Mouse (Mus musculus) neural tube, embryonic 11.5 days (tissue): Measurements from ENCODE around the gene Vash2. TPM values are rescaled to one million over a fixed set of nuclear protein-coding genes. Genes with fewer than 3 reads are reported as not detected.
"Not testable (repeated sequence)": the region's sequence is repeated elsewhere in the genome, so short reads cannot be mapped to it uniquely, and the experiment has no call there.

ENCODE experiments used
- ATAC-seq: fragments of 200-750 bp; cut with Nextera tagmentation; 2 replicates; pipeline ENCODE4 v1.8.0; 2017; ENCODE audit warnings: moderate number of reproducible peaks, mild to moderate bottlenecking, moderate TSS enrichment, moderate library complexity; ENCODE audit not compliant: insufficient read depth, low FRiP score, low TSS enrichment
- DNase-seq: peaks from one replicate; pipeline ENCODE4 v3.0.0-alpha.2; 2015; ENCODE audit warnings: low spot score
- H3K27ac ChIP-seq: fragments of 300-500 bp; sonication (generic); 2 replicates; pipeline ENCODE4 v1.5.1; 2014; ENCODE audit warnings: low read depth, mild to moderate bottlenecking, low read length
- H3K27me3 ChIP-seq: fragments of 300-500 bp; sonication (generic); 2 replicates; pipeline ENCODE4 v1.6.1; 2014; ENCODE audit warnings: mild to moderate bottlenecking, low read length, mixed read lengths; ENCODE audit not compliant: control insufficient read depth, insufficient read depth
- H3K36me3 ChIP-seq: fragments of 300-500 bp; sonication (generic); 2 replicates; pipeline ENCODE4 v1.6.1; 2014; ENCODE audit warnings: mild to moderate bottlenecking, low read length, moderate library complexity, mixed read lengths; ENCODE audit not compliant: control insufficient read depth, insufficient read depth
- H3K4me1 ChIP-seq: fragments of 300-500 bp; sonication (generic); 2 replicates; pipeline ENCODE4 v1.6.1; 2014; ENCODE audit warnings: low read length, mixed read lengths; ENCODE audit not compliant: control insufficient read depth, insufficient read depth
- H3K4me2 ChIP-seq: fragments of 300-500 bp; sonication (generic); 2 replicates; pipeline ENCODE4 v1.6.1; 2014; ENCODE audit warnings: low read depth, mild to moderate bottlenecking, moderate library complexity
- H3K4me3 ChIP-seq: fragments of 300-500 bp; sonication (generic); 2 replicates; pipeline ENCODE4 v1.5.1; 2014; ENCODE audit warnings: low read depth, low read length
- H3K9ac ChIP-seq: fragments of 300-500 bp; sonication (generic); 2 replicates; pipeline ENCODE4 v1.6.1; 2014; ENCODE audit warnings: mild to moderate bottlenecking, low read length
- H3K9me3 ChIP-seq: fragments of 300-500 bp; sonication (generic); 2 replicates; pipeline ENCODE4 v1.6.1; 2016; ENCODE audit warnings: low read length; ENCODE audit not compliant: control insufficient read depth
- WGBS: fragments of 180-500 bp; shearing (Covaris S2); extraction: QIAGEN DNeasy Blood & Tissue Kit; methylation state at CpG from one replicate; pipeline ENCODE4 v1.1.7; 2014; 5-methylcytosine and 5-hydroxymethylcytosine counted together
- polyA plus RNA-seq: library from polyadenylated mRNA; unstranded; fragments of >200 nt; fragmentation: Nextera tagmentation; extraction: Ambion mirVana; gene quantifications from 2 replicates; pipeline ENCODE4 v1.2.1, GENCODE M21; 2014

Gene Vash2
- polyA plus RNA-seq, 1 experiment from 2014 or later: 78.6 TPM

DNA sequence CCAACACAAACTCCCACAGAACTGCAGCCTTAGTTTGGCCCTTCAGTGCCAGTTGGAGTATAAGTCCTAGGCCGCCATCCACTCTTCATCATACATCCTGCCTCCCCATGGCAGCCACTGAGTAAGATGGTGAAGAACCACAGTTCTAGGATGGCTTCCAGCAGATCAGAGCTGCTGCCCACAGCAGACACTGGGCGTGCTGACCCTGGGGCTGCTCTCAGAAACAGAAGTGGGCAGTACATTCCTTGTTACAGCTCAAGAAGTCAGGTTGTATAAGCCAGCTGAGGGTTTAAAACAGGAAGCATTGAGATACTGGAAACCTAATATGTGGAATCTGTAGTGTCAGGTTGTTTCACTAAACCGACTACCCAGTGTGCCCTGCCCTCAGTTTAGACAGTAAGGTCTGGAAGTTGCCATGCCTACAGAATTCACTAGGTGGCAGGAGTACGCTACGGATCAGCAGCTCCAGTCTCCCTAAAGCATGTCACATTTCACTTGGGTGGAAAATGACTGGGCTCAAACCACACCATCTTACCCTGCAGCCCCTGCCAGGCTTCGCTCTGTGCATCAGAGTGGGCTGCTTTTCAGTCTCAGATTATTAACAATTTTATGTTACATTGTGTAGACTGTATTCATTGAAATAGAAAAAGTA lies 34.9 kb downstream of the Vash2 start:
- Histone ChIP-seq H3K36me3 (peaks cover 4% of the 10 kb centered on the region; the same call in 1 of the 2 replicates), H3K27me3 (no peaks in the 10 kb centered on the region), H3K27ac (no peak overlapping the region), H3K4me2 (no peak overlapping the region), H3K9ac (no peak overlapping the region), H3K4me3 (no peak overlapping the region), H3K9me3 (no peaks in the 10 kb centered on the region), H3K4me1 (no peaks in the 10 kb centered on the region)
- peak; percentile 61 for ATAC-seq
- WGBS: 53% methylated on average over 6 of the region's 6 CpGs
- DNase-seq: peak; percentile 73

DNA sequence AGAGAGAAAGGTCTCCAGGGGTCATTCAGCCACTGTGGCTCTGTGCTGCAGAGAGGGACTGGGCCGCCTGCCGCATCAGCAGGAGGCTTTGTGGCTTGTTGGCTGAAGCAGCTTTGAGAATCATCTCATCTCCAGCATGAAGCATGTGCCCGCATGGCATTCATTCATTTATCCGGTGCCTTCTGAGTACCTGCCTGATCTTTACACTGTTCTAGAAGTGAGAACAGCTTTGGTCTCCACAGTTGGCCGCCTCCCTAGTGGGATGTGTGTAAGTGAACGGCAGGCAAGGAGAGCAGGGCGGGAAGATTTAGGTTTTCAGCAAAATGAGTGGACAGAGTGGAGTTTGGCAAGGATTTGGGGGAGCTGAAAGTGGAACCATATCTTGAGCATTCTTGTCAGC lies 39.3 kb downstream of the Vash2 start:
- Histone ChIP-seq H3K4me3 (no peak overlapping the region), H3K27me3 (no peaks in the 10 kb centered on the region), H3K4me1 (no peaks in the 10 kb centered on the region), H3K9me3 (no peaks in the 10 kb centered on the region), H3K27ac (no peak overlapping the region), H3K4me2 (no peak overlapping the region), H3K36me3 (peaks cover 4% of the 10 kb centered on the region; the same call in 1 of the 2 replicates), H3K9ac (no peak overlapping the region)
- ATAC-seq (no peak), DNase-seq (no peak)
- WGBS: 75% methylated on average over 7 of the region's 7 CpGs

DNA sequence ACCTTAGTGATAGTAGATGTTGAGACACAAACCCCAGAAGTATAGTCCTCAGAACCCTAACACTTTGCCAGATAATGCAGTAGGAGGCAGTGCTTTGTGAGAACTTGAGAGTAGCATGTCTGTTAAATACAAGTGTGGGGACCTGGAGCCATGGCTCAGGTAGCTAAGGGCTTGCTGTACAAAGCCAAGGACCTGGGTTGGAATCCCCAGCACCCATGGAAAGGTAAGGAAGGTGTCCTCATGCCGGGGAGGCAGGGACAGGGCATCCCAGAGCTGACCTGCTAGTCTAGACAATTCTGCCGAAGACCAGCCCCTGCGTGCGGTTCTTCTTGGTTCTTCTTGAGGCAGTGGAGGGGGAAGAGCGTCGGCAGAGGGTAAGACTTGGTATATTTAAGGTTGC lies 48.9 kb downstream of the Vash2 start:
- 79% methylated on average over 6 of the region's 6 CpGs for WGBS
- Histone ChIP-seq H3K4me3 (no peak overlapping the region), H3K4me1 (peaks cover 3% of the 10 kb centered on the region; the same call in 1 of the 2 replicates), H3K4me2 (no peak overlapping the region), H3K9me3 (no peaks in the 10 kb centered on the region), H3K36me3 (no peaks in the 10 kb centered on the region), H3K27me3 (no peaks in the 10 kb centered on the region), H3K27ac (no peak overlapping the region), H3K9ac (no peak overlapping the region)
- ATAC-seq (no peak), DNase-seq (no peak)

DNA sequence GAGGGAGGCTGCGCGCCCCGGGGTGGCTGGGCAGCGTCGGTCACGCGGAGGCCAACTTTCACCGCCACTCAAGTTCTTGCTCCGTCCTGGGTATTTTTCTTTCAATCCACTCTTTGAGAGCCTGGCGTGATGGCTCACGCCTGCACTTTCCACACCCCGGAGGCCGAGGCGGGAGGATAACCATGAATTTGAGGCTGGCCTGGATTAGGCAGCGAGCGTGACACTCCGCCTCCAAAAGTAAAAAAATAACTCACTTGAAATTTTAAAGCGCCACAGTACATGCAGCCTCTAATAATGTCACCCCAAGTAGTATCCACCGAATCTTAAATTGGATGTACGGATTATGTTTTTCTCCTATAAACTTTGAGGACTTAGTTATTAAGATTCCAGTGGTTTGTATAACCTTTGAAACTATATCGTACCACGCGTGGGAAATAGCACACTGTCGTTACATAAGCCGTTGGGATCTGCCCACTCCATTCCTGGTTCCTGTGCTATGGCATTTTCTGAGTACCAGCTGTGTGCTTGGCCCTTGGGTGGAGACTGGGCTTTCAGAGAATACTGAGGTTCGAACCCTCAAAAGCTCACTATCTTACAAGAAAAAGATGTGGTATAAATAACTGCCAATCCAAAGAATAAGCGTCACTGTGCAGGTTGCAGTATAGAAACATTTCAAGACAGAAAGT lies 49.9 kb downstream of the Vash2 start:
- Histone ChIP-seq H3K27ac (peak overlapping the region; percentile 95), H3K4me3 (peak overlapping the region; percentile 55), H3K27me3 (no peaks in the 10 kb centered on the region), H3K4me2 (peak overlapping the region; percentile 76), H3K9ac (peak overlapping the region; percentile 92), H3K36me3 (no peaks in the 10 kb centered on the region), H3K9me3 (no peaks in the 10 kb centered on the region), H3K4me1 (peaks cover 3% of the 10 kb centered on the region; the same call in 1 of the 2 replicates)
- WGBS: 11% methylated on average over 24 of the region's 27 CpGs
- DNase-seq: no peak
- ATAC-seq: no peak

DNA sequence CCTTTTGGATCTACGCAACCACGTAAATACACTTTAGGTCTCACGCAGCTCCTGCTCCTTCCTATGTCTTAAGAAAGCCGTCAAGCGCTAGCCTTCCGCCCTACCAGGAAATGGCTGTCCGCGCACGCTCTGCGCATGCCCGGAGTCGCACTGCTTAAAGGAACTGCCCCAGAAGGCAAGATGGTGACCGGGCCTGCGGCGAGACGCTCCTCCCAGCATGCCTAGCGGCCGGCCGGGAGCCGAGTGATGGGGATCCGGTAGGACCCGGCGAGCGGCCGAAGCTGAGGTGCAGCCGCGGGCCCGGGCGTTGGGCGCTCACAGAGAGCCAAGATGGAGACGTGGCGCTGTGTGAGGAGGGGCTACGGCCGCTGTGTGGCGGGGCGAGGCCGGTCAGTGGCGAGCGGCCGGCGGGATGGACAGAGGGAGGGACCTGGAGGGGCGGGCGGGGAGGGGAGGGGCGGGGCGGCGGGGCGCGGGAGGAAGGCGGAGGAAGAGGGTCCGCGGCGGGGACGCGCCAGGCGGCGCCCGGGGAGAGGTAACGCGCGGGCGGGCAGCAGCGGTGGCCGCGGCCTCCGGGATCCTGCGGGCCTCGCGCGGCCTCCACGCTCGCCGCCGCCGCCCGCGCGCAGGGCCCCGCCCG lies 50.6 kb downstream of the Vash2 start:
- DNase-seq: peak; percentile 98
- H3K27me3 ChIP-seq: no peaks in the 10 kb centered on the region
- no peaks in the 10 kb centered on the region for H3K9me3 ChIP-seq
- H3K4me1 ChIP-seq: peaks cover 3% of the 10 kb centered on the region; the same call in 1 of the 2 replicates
- no peaks in the 10 kb centered on the region for H3K36me3 ChIP-seq
- H3K9ac ChIP-seq: peak overlapping the region; percentile 92
- peak overlapping the region; percentile 95 for H3K27ac ChIP-seq
- under 1% methylated on average over 41 of the region's 79 CpGs for WGBS
- H3K4me2 ChIP-seq: peak overlapping the region; percentile 76
- peak; percentile 96 for ATAC-seq
- H3K4me3 ChIP-seq: peak overlapping the region; percentile 55

DNA sequence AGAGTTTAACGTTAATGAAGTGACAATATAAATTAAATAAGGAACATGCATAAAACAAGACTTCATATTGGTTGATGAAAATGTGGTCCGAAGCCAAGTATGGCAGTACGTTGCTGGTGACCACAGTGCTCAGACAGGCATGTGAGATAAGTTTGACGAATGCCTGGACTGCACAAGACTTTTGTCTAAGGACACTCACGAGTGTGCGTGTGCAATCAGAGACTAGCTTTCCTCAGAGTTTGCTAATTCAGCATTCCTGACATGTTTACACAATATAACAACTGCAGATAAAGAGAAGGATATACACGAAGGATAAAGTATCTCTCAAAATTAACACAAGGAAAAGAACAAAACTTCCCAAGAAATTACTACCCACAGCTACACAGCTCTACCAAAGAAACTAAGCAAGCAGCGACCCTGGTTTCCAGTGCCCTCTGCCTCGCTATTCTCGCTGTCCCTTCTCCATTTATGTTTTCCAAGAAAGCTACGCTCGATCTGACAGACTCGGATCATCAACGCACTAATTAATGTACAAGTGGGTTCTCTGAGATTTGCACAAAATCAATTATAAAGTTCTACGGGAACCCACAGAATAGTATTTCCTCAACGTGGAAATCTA lies 51.2 kb downstream of the Vash2 start:
- Histone ChIP-seq H3K4me1 (peaks cover 3% of the 10 kb centered on the region; the same call in 1 of the 2 replicates), H3K4me3 (peak overlapping the region; percentile 55), H3K4me2 (peak overlapping the region; percentile 76), H3K36me3 (no peaks in the 10 kb centered on the region), H3K9me3 (no peaks in the 10 kb centered on the region), H3K9ac (peak overlapping the region; percentile 92), H3K27ac (peak overlapping the region; percentile 95), H3K27me3 (no peaks in the 10 kb centered on the region)
- DNase-seq: no peak
- 0 out of 2 replicates have a peak, but pooled peaks have one; percentile 27 for ATAC-seq
- 28% methylated on average over 16 of the region's 16 CpGs for WGBS

DNA sequence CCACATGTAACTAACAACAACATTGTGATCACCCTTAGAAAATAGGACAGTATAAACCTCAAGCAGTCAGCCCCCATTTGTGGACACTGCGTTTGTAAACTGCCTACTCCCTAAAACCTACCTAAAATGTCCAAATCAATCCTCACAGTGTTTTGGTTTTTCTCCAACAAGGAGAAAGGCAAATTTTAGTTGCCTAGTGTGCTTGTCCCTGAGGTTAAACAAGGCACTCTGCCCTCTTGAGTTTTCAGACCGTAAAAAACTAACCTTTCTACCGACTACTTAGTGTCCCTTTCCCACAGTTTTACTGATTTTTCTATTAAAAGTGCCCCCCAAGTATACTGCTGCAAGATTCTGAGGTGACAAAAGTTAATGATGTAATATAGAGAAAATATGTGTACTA lies 51.8 kb downstream of the Vash2 start:
- DNase-seq: no peak
- H3K27me3 ChIP-seq: no peaks in the 10 kb centered on the region
- H3K4me2 ChIP-seq: peak overlapping the region; percentile 76; the same call in 1 of the 2 replicates
- no peaks in the 10 kb centered on the region for H3K9me3 ChIP-seq
- no peaks in the 10 kb centered on the region for H3K36me3 ChIP-seq
- no peak overlapping the region for H3K27ac ChIP-seq
- H3K9ac ChIP-seq: no peak overlapping the region; the same call in 1 of the 2 replicates
- no peak for ATAC-seq
- WGBS: 95% methylated on average over 3 of the region's 3 CpGs
- no peak overlapping the region for H3K4me3 ChIP-seq
- H3K4me1 ChIP-seq: peaks cover 3% of the 10 kb centered on the region; the same call in 1 of the 2 replicates

DNA sequence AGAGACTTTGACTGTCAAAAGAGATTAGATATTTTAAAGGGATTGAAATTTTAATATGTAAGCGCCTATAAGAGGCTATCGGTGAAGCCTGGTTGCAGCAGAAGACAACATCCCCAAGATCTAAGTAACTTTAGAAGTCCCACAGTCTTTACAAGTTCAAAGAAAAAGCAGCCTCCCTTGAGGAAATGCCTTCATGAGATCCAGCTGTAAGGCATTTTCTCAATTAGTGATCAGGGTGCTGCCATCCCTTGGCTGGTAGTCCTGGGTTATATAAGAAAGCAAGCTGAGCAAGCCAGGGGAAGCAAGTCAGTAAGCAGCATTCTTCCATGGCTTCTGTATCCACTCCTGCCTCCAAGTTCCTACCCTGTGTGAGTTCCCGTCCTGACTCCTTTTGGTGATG lies 54.3 kb downstream of the Vash2 start, which contains the start of gene Angel2:
TSS of gene Angel2 (plus strand) at position 301 of the 400 bp plus-strand sequence.
- H3K9me3 ChIP-seq, H3K9ac ChIP-seq, H3K4me3 ChIP-seq, ATAC-seq, DNase-seq, H3K4me2 ChIP-seq, H3K4me1 ChIP-seq, H3K27me3 ChIP-seq, H3K36me3 ChIP-seq, H3K27ac ChIP-seq: not testable (repeated sequence)
- 77% methylated on average over 3 of the region's 3 CpGs for WGBS
